Mouse (Mus musculus): Measurements from ENCODE around the gene G0s2. TPM values are rescaled to one million over a fixed set of nuclear protein-coding genes. Genes with fewer than 3 reads are reported as not detected.
"Not testable (repeated sequence)": the region's sequence is repeated elsewhere in the genome, so short reads cannot be mapped to it uniquely, and the experiment has no call there.

G0s2 gene
- total RNA-seq, 1 experiment from 2014 or later, result 151 TPM

- ATAC-seq (replicated peaks; ENCODE audit: insufficient number of reproducible peaks, low FRiP score, low TSS enrichment, poor library complexity, severe bottlenecking), result no peak
Measured at GRCm38 (mm10) chr1:193290686-193291085, 17.7 kb upstream of the G0s2 start.

DNA sequence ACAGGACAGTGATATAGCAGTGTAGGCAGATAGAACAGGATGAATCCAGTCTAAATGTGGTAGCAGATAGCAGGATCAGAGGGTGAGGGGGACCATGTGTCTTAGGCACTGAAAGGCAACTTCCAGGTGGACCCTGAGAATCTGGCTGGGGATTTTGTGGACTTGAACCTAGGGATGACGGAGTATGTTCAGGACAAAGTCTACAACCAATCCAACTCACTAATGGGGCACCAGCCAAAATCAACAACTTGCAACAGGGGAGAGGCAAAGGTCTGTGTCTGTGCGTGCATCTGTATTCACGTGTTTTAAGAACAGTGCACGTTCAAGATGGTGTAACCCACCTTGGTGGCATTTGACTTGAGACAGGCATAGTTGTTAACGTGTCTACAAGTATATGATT is 16.9 kb upstream of the G0s2 start:
- ATAC-seq (replicated peaks; ENCODE audit: insufficient number of reproducible peaks, low FRiP score, low TSS enrichment, poor library complexity, severe bottlenecking), result no peak

- no peak for ATAC-seq (replicated peaks; ENCODE audit: insufficient number of reproducible peaks, low FRiP score, low TSS enrichment, poor library complexity, severe bottlenecking)
Measured at GRCm38 (mm10) chr1:193289076-193289475, 16.1 kb upstream of the G0s2 start.

DNA sequence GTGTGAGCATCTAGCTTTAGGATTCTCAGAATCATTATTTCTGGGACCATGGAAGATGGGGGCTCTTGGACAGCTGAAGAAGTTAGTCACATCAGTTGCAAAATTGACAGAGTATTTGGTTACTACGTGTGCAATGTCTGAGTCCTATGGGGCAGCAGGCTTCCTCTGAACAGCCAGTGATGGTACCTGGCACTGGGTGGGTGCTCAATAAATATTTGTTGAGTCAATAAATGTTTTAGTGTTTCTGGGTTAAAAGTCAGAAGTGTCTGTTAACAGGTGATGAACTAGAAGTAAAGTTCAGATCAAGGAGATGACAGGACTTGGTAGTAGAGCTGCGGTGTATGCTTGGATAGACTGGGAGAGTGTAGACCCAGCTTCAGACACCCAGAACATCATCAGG is 14.6 kb upstream of the G0s2 start:
- no peak for ATAC-seq (replicated peaks; ENCODE audit: insufficient number of reproducible peaks, low FRiP score, low TSS enrichment, poor library complexity, severe bottlenecking)

DNA sequence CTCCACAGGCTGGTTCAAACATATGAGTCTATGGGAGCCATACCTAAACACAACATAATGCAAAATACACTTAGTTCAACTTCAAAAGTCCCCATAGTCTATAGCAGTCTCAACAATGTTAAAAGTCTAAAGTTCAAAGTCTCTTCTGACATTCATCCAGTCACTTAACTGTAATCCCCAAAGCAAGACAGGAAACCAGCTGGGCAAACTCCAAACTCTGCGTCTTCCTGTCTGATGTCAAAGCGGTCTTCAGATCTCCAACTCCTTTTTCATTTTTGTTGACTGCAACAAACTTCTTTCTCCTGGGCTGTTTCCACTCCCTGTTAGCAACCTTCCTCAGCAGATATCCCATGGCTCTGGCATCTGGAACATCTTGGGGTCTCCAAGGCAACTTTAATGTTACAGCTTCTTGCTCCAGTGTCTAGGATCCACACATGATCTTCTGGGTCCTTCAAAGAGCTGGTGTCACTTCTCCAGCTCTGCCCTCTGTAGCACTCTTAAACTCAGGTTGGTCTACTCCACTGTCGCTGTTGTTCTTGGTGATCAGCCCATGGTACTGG is 12.8 kb upstream of the G0s2 start:
- ATAC-seq (replicated peaks; ENCODE audit: insufficient number of reproducible peaks, low FRiP score, low TSS enrichment, poor library complexity, severe bottlenecking), result not testable (repeated sequence)

DNA sequence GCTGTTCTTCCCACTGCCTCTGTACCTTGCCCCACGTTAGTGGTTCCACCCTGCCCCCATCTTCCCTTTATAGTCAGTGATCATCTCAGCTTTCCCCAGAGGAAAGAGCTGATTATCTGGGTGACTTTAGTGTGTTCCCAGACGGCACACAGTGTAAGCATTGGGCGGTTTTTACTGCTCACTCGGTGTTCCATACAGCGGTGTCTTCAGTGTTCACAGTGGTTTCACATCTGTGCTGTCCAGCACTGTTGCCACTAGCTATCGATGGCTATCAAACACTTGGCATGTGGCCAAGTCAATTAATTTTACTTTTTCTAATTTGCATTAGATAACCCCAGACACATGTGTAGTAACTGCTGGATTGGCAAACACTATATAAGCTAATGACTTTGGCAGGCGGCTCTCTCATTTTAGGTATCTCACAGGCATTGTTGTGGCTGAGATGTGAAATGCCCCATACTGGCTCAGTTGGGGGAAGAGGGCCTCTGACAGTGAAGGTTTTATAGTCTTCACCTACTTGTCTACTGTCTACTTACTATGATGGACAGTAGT is 11.3 kb upstream of the G0s2 start:
- no peak for ATAC-seq (replicated peaks; ENCODE audit: insufficient number of reproducible peaks, low FRiP score, low TSS enrichment, poor library complexity, severe bottlenecking)

- ATAC-seq (replicated peaks; ENCODE audit: insufficient number of reproducible peaks, low FRiP score, low TSS enrichment, poor library complexity, severe bottlenecking), result no peak
Measured at GRCm38 (mm10) chr1:193281344-193281743, 8.3 kb upstream of the G0s2 start.

DNA sequence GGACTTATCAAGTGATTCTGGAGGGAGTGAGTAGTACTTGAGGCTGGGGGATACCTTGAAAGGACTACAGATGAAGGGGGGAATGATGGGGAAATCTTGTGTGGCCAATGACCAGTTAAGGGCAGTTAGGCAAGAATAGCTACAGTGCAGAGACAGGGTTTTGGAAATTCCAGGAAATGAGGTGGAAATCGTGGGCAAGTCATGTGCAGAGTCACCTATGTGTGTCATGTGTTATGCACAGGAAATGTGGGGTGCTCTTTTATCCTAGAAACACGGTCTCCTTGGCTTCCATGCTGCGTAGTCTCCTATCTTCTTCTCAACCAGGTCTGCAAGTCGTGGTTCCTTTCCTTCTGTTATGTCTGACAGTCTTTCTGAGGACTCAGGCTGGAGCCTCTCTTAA is 6.5 kb upstream of the G0s2 start:
- no peak for ATAC-seq (replicated peaks; ENCODE audit: insufficient number of reproducible peaks, low FRiP score, low TSS enrichment, poor library complexity, severe bottlenecking)

GRCm38 (mm10) chr1:193278414-193279045 is 5.5 kb upstream of the G0s2 start:
- ATAC-seq (replicated peaks; ENCODE audit: insufficient number of reproducible peaks, low FRiP score, low TSS enrichment, poor library complexity, severe bottlenecking), result no peak

DNA sequence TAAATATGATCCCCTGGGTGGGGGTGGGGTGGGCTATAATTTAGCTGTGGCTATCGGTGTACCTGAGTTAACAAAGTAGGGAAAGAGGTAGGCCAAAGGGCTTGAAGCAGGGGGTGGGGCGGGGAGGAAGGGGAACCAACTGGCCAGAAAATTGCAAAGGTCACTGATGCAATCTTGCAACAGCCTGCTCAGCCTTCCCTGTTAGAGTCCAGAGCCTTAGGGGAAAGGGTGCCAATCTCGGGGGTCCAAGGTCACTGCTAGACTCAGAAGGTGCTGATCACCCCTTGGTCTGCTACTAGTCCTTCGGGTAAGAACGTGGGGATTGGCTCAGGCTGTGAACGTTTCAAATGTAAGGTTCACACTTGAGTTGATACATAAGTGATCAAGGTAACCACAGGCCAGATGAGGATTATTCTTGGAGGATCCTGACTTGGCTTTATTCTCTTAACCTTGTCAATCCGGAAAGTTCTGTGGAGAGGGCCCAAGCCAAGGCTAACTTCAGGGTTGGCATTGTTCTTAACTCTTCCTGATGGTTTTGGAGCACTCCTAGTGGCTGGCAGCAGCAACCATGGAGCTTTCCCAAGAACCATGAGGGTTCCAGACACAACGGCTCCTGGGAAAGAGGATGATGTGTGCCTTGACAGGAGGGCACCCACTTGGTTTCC is 1.5 kb upstream of the G0s2 start:
- ATAC-seq (replicated peaks; ENCODE audit: insufficient number of reproducible peaks, low FRiP score, low TSS enrichment, poor library complexity, severe bottlenecking), result 0 out of 2 replicates have a peak, but pooled peaks have one; percentile 25

- peak; percentile 2; the same call in 1 of the 2 replicates for ATAC-seq (replicated peaks; ENCODE audit: insufficient number of reproducible peaks, low FRiP score, low TSS enrichment, poor library complexity, severe bottlenecking)
Measured at GRCm38 (mm10) chr1:193272137-193272915, 691 bp downstream of the G0s2 start.

- ATAC-seq (replicated peaks; ENCODE audit: insufficient number of reproducible peaks, low FRiP score, low TSS enrichment, poor library complexity, severe bottlenecking), result no peak
Measured at GRCm38 (mm10) chr1:193270965-193271763, 1.9 kb downstream of the G0s2 start.

- no peak for ATAC-seq (replicated peaks; ENCODE audit: insufficient number of reproducible peaks, low FRiP score, low TSS enrichment, poor library complexity, severe bottlenecking)
Measured at GRCm38 (mm10) chr1:193265734-193266133, 7.3 kb downstream of the G0s2 start.

DNA sequence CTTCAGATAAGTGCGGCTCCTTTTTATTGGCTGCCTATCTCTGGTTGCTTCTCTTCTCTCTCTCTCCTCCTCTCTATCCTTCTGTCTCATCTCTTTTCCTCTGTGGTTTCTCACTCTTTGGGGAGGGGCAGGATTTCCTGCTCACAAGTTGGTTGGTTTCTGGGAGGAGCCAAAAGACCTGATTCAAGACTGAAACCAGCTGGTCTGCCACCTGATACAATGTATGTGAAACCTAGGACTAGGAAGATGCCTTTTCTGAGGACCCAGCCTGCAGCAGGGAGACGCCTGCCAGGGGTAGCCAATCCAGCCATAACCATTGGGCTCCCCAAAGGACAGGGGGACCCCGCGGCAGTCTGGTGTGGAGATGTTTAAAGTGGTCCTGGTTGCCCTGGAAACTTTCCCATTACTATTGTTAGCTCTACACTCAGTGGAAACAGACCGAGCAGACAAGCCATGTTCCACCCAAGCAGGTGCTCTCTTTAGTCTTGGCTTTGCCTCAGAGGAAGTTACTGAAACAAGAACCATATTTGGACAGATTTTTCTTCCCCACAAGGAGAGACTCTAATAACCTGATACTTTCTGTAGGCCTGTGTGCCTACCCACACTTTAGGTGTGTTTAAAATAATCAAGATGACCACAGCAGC is 8.9 kb downstream of the G0s2 start, which contains the start of gene Hsd11b1:
TSS of gene Hsd11b1 (minus strand) at position 121 of the 644 bp plus-strand sequence.
- peak; percentile 54 for ATAC-seq (replicated peaks; ENCODE audit: insufficient number of reproducible peaks, low FRiP score, low TSS enrichment, poor library complexity, severe bottlenecking)

DNA sequence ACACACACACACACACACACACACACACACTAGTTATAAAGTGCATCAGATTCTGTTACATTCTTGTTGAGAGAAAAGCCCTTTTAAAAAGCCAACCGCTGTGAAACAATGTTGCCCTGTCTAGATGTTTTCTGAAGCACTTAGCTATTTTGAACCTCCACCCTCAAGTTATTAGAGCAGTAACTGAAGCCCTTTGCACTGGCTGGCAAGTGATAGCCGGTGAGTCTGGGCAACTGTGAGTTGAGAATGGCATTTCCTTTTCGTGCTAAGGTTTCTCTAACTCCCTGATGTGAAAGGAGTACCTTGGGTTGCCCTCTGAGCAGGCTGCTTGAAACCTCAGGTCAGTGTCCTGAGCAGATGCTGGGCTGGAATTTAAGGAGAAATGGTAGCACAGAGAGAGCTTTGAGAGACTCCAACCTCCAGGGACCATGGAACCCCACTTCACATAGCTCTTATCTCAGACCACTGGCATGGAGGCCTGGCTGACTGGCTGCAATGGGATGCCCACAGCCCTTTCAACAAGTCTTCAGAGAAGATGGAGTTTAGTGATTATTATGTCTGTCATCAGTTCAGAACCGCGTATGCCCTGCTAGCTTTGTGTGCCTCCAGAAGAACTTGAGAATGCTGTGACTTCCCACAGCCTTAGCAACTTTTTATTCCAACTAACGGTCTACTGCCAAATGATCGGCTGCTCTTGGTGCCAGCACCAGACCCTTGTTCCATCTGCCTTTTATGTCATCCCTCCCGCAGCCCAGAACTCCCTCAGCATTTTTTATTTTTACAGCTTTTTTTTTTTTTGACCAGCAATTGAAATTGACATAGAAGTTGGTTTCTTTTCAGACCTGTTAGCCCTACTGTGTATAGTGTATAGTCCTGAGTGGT is 9.8 kb downstream of the G0s2 start:
- ATAC-seq (replicated peaks; ENCODE audit: insufficient number of reproducible peaks, low FRiP score, low TSS enrichment, poor library complexity, severe bottlenecking), result no peak

GRCm38 (mm10) chr1:193261897-193262548 is 11.0 kb downstream of the G0s2 start:
- ATAC-seq (replicated peaks; ENCODE audit: insufficient number of reproducible peaks, low FRiP score, low TSS enrichment, poor library complexity, severe bottlenecking), result no peak

- no peak for ATAC-seq (replicated peaks; ENCODE audit: insufficient number of reproducible peaks, low FRiP score, low TSS enrichment, poor library complexity, severe bottlenecking)
Measured at GRCm38 (mm10) chr1:193259559-193259958, 13.5 kb downstream of the G0s2 start.
